Comparison of ENCODE assay signal across 8 mouse cellular contexts in the genomic region with DNA sequence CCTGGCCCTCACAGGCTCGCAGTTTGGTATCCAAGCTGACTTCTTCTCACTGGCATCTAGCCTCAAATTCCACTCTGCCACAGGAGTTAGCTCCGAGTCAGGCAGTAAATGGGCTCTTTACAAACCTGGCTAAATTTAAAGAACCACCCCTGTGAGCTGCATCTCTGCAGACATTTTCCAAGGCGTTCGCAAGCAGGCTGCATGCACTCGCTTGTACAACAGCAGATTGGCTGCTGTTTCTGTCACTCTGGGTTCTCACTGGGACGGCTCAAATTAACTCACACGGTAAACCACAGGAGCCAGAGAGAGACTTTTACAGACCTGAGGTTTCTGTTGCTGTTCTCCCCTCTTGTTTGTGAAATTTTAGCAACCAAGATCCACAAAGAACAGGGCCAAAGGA.
DNase-seq lines count a peak whose midpoint lies in the region; ATAC-seq and TF ChIP-seq lines count a peak whose summit lies in the region.

No protein-coding gene starts in this region.

- no peak overlapping the region for H3K27ac ChIP-seq in heart, embryonic 12.5 days (ENCODE audit: poor library complexity, severe bottlenecking)
- H3K27ac ChIP-seq in limb, embryonic 10.5 days, result peak overlapping the region; percentile 17; the same call in 1 of the 2 replicates

- 36% methylated on average over 7 of the region's 7 CpGs for WGBS in heart, embryonic 12.5 days
- 61% methylated on average over 7 of the region's 7 CpGs for WGBS in limb, embryonic 10.5 days

- DNase-seq in heart, postnatal 36 days, result no peak
- DNase-seq in brain, embryonic 14.5 days (ENCODE audit: low read depth), result peak; percentile 81
- peak; percentile 39 for DNase-seq in limb, embryonic 10.5 days (ENCODE audit: low spot score)
- DNase-seq in lung, postnatal 36 days, result no peak
- DNase-seq in adrenal gland, adult 18-20 months (ENCODE audit: low spot score in 2 of 2), result no peak

- no peak overlapping the region for H3K4me3 ChIP-seq in heart, embryonic 12.5 days
- H3K4me3 ChIP-seq in limb, embryonic 10.5 days, result no peak overlapping the region

- TF ChIP-seq CTCF in brain, embryonic 14.5 days (IDR thresholded peaks at IDR 0.05; ENCODE audit: borderline replicate concordance, extremely low read depth, insufficient read depth, insufficient read length), result no peak

- TF ChIP-seq POLR2A in brain, embryonic 14.5 days (IDR thresholded peaks at IDR 0.05; ENCODE audit: borderline replicate concordance, extremely low read depth, insufficient read depth, insufficient read length, poor library complexity, severe bottlenecking), result no peak

- H3K9me3 ChIP-seq in heart, embryonic 12.5 days (replicated peaks), result no peaks in the 10 kb centered on the region
- H3K9me3 ChIP-seq in limb, embryonic 10.5 days (replicated peaks), result no peaks in the 10 kb centered on the region

- H3K9ac ChIP-seq in heart, embryonic 12.5 days, result no peak overlapping the region

- H3K4me2 ChIP-seq in heart, embryonic 12.5 days, result peak overlapping the region; percentile 44

- ATAC-seq in heart, embryonic 12.5 days (ENCODE audit: insufficient number of reproducible peaks, low FRiP score), result no peak
- ATAC-seq in frontal cortex, adult (ENCODE audit: low TSS enrichment), result peak; percentile 88
- ATAC-seq in granulocyte monocyte progenitor cell, adult 5-6 weeks (replicated peaks; ENCODE audit: poor library complexity, severe bottlenecking), result no peak

- intact Hi-C loops in heart, postnatal 36 days (cut with DNase I), result loop anchor here (10.0 kb wide), 1 partner anchor 1408 kb away; no protein-coding TSS in a partner anchor

- H3K27me3 ChIP-seq in heart, embryonic 12.5 days (replicated peaks), result no peaks in the 10 kb centered on the region
- no peaks in the 10 kb centered on the region for H3K27me3 ChIP-seq in limb, embryonic 10.5 days (ENCODE audit: low read depth, poor library complexity, severe bottlenecking)

- 0 out of 2 replicates have a peak, but pooled peaks cover 10% of the 10 kb centered on the region for H3K4me1 ChIP-seq in heart, embryonic 12.5 days (replicated peaks)
- peaks cover 31% of the 10 kb centered on the region for H3K4me1 ChIP-seq in limb, embryonic 10.5 days

- H3K36me3 ChIP-seq in heart, embryonic 12.5 days, result no peaks in the 10 kb centered on the region
- no peaks in the 10 kb centered on the region for H3K36me3 ChIP-seq in limb, embryonic 10.5 days

Comparison
In these comparisons a context has a peak if more than half of its experiments do, and no peak if none do; other contexts are left out.
1. DNase-seq: peak in brain, embryonic 14.5 days (single experiment) and limb, embryonic 10.5 days (single experiment); none in heart, postnatal 36 days (0 of 2), lung, postnatal 36 days (single experiment) and adrenal gland, adult 18-20 months (0 of 2).